Mouse (Mus musculus) embryonic facial prominence, embryonic 13.5 days (tissue): ENCODE measurements around the gene Jarid2. TPM values are rescaled to one million over a fixed set of nuclear protein-coding genes. Genes with fewer than 3 reads are reported as not detected.

Source experiments
- ATAC-seq: fragments of 200-750 bp; cut with Nextera tagmentation; 2 replicates; pipeline ENCODE4 v1.8.0; 2017; ENCODE audit warnings: low read depth; ENCODE audit not compliant: insufficient number of reproducible peaks, insufficient read depth, low FRiP score, low TSS enrichment
- H3K27ac ChIP-seq: fragments of 300-500 bp; sonication (generic); 2 replicates; pipeline ENCODE4 v1.5.1; 2015; ENCODE audit warnings: moderate library complexity, mild to moderate bottlenecking, inconsistent platforms
- H3K27me3 ChIP-seq: fragments of 300-500 bp; sonication (generic); 2 replicates; pipeline ENCODE4 v1.6.1; 2015; ENCODE audit warnings: mild to moderate bottlenecking, inconsistent platforms
- H3K36me3 ChIP-seq: fragments of 300-500 bp; sonication (generic); 2 replicates; pipeline ENCODE4 v1.6.1; 2015; ENCODE audit warnings: mild to moderate bottlenecking, inconsistent platforms
- H3K4me1 ChIP-seq: fragments of 300-500 bp; sonication (generic); 2 replicates; pipeline ENCODE4 v1.6.1; 2015; ENCODE audit warnings: inconsistent platforms
- H3K4me2 ChIP-seq: fragments of 300-500 bp; sonication (generic); 2 replicates; pipeline ENCODE4 v1.6.1; 2015; ENCODE audit warnings: moderate library complexity, mild to moderate bottlenecking, inconsistent platforms
- H3K4me3 ChIP-seq: fragments of 300-500 bp; sonication (generic); 2 replicates; pipeline ENCODE4 v1.5.1; 2015; ENCODE audit warnings: mild to moderate bottlenecking, inconsistent platforms
- H3K9ac ChIP-seq: fragments of 300-500 bp; sonication (generic); 2 replicates; pipeline ENCODE4 v1.6.1; 2015; ENCODE audit warnings: mild to moderate bottlenecking, inconsistent platforms
- H3K9me3 ChIP-seq: fragments of 300-500 bp; sonication (generic); 2 replicates; pipeline ENCODE4 v1.6.1; 2016; ENCODE audit warnings: inconsistent platforms
- WGBS: fragments of 180-500 bp; shearing (Covaris S2); methylation state at CpG from one replicate; pipeline ENCODE4 v1.1.7; 2015; ENCODE audit warnings: mixed read lengths; 5-methylcytosine and 5-hydroxymethylcytosine counted together
- polyA plus RNA-seq: library from polyadenylated mRNA; unstranded; fragments of >200 nt; fragmentation: Nextera tagmentation; extraction: Ambion mirVana; gene quantifications from 2 replicates; pipeline ENCODE4 v1.2.1, GENCODE M21; 2015

The Jarid2 gene
- polyA plus RNA-seq, 1 experiment from 2014 or later = 34.6 TPM

DNA sequence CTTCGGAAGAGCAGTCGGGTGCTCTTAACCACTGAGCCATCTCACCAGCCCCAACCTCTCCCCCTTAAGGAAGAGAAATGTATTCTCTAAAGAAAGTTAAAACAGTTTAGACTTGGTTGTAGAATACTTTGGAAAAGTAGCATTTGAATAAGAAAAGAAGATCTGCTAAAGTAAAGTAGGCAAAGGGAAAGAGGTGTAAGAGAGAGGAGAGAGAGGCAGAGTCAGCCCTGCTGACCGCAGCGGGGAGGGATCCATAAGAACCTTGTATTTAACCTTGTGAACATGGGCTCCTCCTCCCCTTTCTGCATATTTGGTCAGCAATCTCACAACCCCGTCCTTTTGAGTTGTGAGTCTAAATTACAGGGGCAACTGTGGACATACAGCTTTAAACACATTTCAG lies 83.1 kb downstream of the Jarid2 start:
- no peak for ATAC-seq
- Histone ChIP-seq H3K36me3 (no peaks in the 10 kb centered on the region), H3K9me3 (no peaks in the 10 kb centered on the region), H3K9ac (no peak overlapping the region), H3K27me3 (no peaks in the 10 kb centered on the region), H3K27ac (no peak overlapping the region), H3K4me2 (no peak overlapping the region), H3K4me1 (peaks cover 20% of the 10 kb centered on the region; the same call in 1 of the 2 replicates), H3K4me3 (no peak overlapping the region)
- WGBS = 79% methylated on average over 5 of the region's 5 CpGs

GRCm38 (mm10) chr13:44819400-44819799 lies 90.1 kb downstream of the Jarid2 start:
- Histone ChIP-seq H3K27ac (no peak overlapping the region), H3K4me1 (peaks cover 30% of the 10 kb centered on the region), H3K9me3 (no peaks in the 10 kb centered on the region), H3K36me3 (no peaks in the 10 kb centered on the region), H3K27me3 (no peaks in the 10 kb centered on the region), H3K4me3 (no peak overlapping the region), H3K9ac (0 out of 2 replicates have a peak overlapping the region, but pooled peaks have one; percentile 21), H3K4me2 (no peak overlapping the region)
- 4% methylated on average over 4 of the region's 4 CpGs for WGBS
- no peak for ATAC-seq

GRCm38 (mm10) chr13:44822578-44822977 lies 93.3 kb downstream of the Jarid2 start:
- Histone ChIP-seq H3K9ac (no peak overlapping the region), H3K27me3 (no peaks in the 10 kb centered on the region), H3K9me3 (no peaks in the 10 kb centered on the region), H3K4me3 (no peak overlapping the region), H3K4me2 (no peak overlapping the region), H3K27ac (no peak overlapping the region), H3K4me1 (peaks cover 22% of the 10 kb centered on the region), H3K36me3 (peaks cover 10% of the 10 kb centered on the region; the same call in 1 of the 2 replicates)
- ATAC-seq = no peak

DNA sequence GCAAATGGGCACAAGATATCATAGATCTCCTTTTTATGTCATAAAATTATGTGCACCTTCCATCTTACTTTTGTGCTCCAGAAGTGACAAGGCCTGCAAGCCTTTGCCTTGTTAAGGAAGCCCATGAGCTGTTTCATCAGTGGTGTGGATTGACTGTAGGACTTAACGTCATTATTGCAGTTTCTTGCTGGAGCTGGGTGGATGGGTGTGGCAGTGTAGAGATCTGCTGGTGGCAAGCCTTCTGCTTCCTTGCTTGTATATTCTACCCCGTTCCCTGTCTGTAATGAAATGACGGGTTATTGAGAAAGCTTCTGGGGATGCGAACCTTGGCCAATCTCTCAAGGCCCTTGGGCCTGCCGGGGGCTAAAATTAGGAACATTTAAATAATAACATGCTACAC lies 99.6 kb downstream of the Jarid2 start:
- peaks cover 6% of the 10 kb centered on the region for H3K4me1 ChIP-seq
- H3K9me3 ChIP-seq = no peaks in the 10 kb centered on the region
- no peak overlapping the region for H3K4me2 ChIP-seq
- H3K36me3 ChIP-seq = peaks cover 10% of the 10 kb centered on the region; the same call in 1 of the 2 replicates
- ATAC-seq = no peak
- WGBS = 76% methylated on average over 5 of the region's 5 CpGs
- no peak overlapping the region for H3K4me3 ChIP-seq
- no peak overlapping the region for H3K9ac ChIP-seq
- no peaks in the 10 kb centered on the region for H3K27me3 ChIP-seq
- H3K27ac ChIP-seq = no peak overlapping the region

- WGBS = 66% methylated on average over 2 of the region's 2 CpGs
- no peak for ATAC-seq
- H3K36me3 ChIP-seq = no peaks in the 10 kb centered on the region; the same call in 1 of the 2 replicates
These were observed 102.8 kb downstream of the Jarid2 start for GRCm38 (mm10) chr13:44832104-44832503.

DNA sequence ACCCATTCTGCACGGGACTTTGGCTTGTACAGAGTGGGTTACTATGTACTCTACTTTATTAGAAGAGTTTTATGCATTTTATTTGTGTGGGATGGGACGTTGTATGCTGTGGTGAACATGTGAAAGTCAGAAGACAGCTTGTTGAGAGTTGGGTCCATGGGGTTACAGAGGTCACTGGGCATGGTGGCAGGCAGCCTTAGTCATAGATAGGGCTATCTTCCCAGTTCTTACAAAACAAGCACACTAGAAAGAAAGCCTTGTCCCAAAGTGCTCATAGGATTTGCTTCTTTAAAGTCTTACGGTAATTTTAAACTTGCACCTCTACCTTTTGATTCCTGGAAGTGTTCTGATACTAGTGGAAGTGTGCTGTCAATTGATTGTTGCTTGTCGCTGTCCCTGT lies 103.6 kb downstream of the Jarid2 start:
- Histone ChIP-seq H3K27me3 (no peaks in the 10 kb centered on the region), H3K36me3 (no peaks in the 10 kb centered on the region), H3K9ac (no peak overlapping the region), H3K4me1 (peaks cover 14% of the 10 kb centered on the region), H3K4me3 (no peak overlapping the region), H3K27ac (no peak overlapping the region), H3K4me2 (no peak overlapping the region), H3K9me3 (no peaks in the 10 kb centered on the region)
- no peak for ATAC-seq
- 90% methylated on average over 4 of the region's 4 CpGs for WGBS

More at GRCm38 (mm10) chr13:44832104-44832503, 102.8 kb downstream of the Jarid2 start:
- Histone ChIP-seq H3K4me3 (no peak overlapping the region), H3K27ac (no peak overlapping the region), H3K4me2 (no peak overlapping the region), H3K9ac (no peak overlapping the region), H3K9me3 (no peaks in the 10 kb centered on the region), H3K27me3 (no peaks in the 10 kb centered on the region), H3K4me1 (peaks cover 12% of the 10 kb centered on the region)

- Histone ChIP-seq H3K4me2 (no peak overlapping the region), H3K9me3 (no peaks in the 10 kb centered on the region), H3K9ac (no peak overlapping the region), H3K27ac (no peak overlapping the region), H3K4me3 (no peak overlapping the region), H3K4me1 (peaks cover 14% of the 10 kb centered on the region), H3K27me3 (no peaks in the 10 kb centered on the region), H3K36me3 (no peaks in the 10 kb centered on the region)
- ATAC-seq = no peak
- 57% methylated on average over 3 of the region's 3 CpGs for WGBS
These were observed 104.1 kb downstream of the Jarid2 start for GRCm38 (mm10) chr13:44833353-44833752.

DNA sequence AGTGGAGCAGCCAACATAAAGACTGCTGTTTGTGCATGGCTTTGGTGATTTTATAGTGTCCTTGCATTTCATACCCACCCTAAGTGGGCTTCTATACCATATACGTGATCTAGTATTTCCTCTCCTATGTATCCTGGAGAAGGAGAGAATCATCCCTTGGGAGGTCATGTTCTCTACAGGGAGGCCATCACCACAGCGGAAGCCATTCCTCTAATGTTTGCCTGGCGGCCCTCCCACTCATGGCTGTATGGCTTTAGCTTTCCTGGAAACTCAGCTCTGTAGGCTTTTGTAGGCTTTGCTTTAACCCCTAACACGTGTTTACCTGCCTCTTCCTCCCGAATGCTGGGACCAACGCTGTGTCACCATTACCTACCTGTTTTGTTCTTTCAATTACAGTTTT lies 108.2 kb downstream of the Jarid2 start:
- no peaks in the 10 kb centered on the region for H3K9me3 ChIP-seq
- H3K4me3 ChIP-seq = no peak overlapping the region
- no peak for ATAC-seq
- no peak overlapping the region for H3K4me2 ChIP-seq
- no peaks in the 10 kb centered on the region for H3K36me3 ChIP-seq
- no peak overlapping the region for H3K9ac ChIP-seq
- no peak overlapping the region for H3K27ac ChIP-seq
- peaks cover 31% of the 10 kb centered on the region for H3K4me1 ChIP-seq
- 92% methylated on average over 6 of the region's 6 CpGs for WGBS
- H3K27me3 ChIP-seq = no peaks in the 10 kb centered on the region

GRCm38 (mm10) chr13:44839866-44840835 lies 110.9 kb downstream of the Jarid2 start:
- WGBS = 5% methylated on average over 20 of the region's 20 CpGs
- Histone ChIP-seq H3K4me2 (peak overlapping the region; percentile 61), H3K27me3 (no peaks in the 10 kb centered on the region), H3K9me3 (no peaks in the 10 kb centered on the region), H3K4me3 (peak overlapping the region; percentile 31), H3K9ac (peak overlapping the region; percentile 58), H3K4me1 (peaks cover 41% of the 10 kb centered on the region), H3K27ac (peak overlapping the region; percentile 64), H3K36me3 (no peaks in the 10 kb centered on the region)
- peak; percentile 56; the same call in 1 of the 2 replicates for ATAC-seq

GRCm38 (mm10) chr13:44851426-44851825 lies 122.2 kb downstream of the Jarid2 start:
- 88% methylated on average over 2 of the region's 2 CpGs for WGBS
- ATAC-seq = no peak

GRCm38 (mm10) chr13:44852024-44852423 lies 122.8 kb downstream of the Jarid2 start:
- Histone ChIP-seq H3K27me3 (no peaks in the 10 kb centered on the region), H3K27ac (no peak overlapping the region), H3K4me1 (peaks cover 10% of the 10 kb centered on the region; the same call in 1 of the 2 replicates), H3K4me3 (no peak overlapping the region), H3K9ac (no peak overlapping the region), H3K9me3 (no peaks in the 10 kb centered on the region), H3K4me2 (no peak overlapping the region), H3K36me3 (peaks cover 4% of the 10 kb centered on the region; the same call in 1 of the 2 replicates)
- ATAC-seq = no peak
- 57% methylated on average over 3 of the region's 3 CpGs for WGBS

More at GRCm38 (mm10) chr13:44851426-44851825, 122.2 kb downstream of the Jarid2 start:
- Histone ChIP-seq H3K4me3 (no peak overlapping the region), H3K27me3 (no peaks in the 10 kb centered on the region), H3K36me3 (peaks cover 4% of the 10 kb centered on the region; the same call in 1 of the 2 replicates), H3K9ac (no peak overlapping the region), H3K4me2 (no peak overlapping the region), H3K27ac (no peak overlapping the region), H3K4me1 (peaks cover 10% of the 10 kb centered on the region; the same call in 1 of the 2 replicates), H3K9me3 (no peaks in the 10 kb centered on the region)

- H3K9ac ChIP-seq = no peak overlapping the region
- H3K36me3 ChIP-seq = no peaks in the 10 kb centered on the region; the same call in 1 of the 2 replicates
- H3K4me2 ChIP-seq = no peak overlapping the region
- no peak overlapping the region for H3K4me3 ChIP-seq
- no peak overlapping the region for H3K27ac ChIP-seq
- H3K4me1 ChIP-seq = peaks cover 5% of the 10 kb centered on the region
- WGBS = 86% methylated on average over 2 of the region's 2 CpGs
- no peaks in the 10 kb centered on the region for H3K27me3 ChIP-seq
- peaks cover 6% of the 10 kb centered on the region; the same call in 1 of the 2 replicates for H3K9me3 ChIP-seq
- ATAC-seq = no peak
These were observed 136.3 kb downstream of the Jarid2 start for GRCm38 (mm10) chr13:44865566-44865965.
